Mouse (Mus musculus): ENCODE data around the gene Samd4.

Gene Samd4

GRCm38 (mm10) chr14:46955574-46956043, 73.0 kb downstream of the Samd4 start:
- no peaks in the 10 kb centered on the region for H3K36me3 ChIP-seq (ENCODE audit: insufficient read depth, low read length)
- no peaks in the 10 kb centered on the region for H3K4me1 ChIP-seq (replicated peaks; ENCODE audit: low read depth, low read length)
- peaks cover 2% of the 10 kb centered on the region; the same call in 1 of the 2 replicates for H3K27me3 ChIP-seq (ENCODE audit: insufficient read depth, low read length)
- H3K9me3 ChIP-seq (ENCODE audit: low read length) = no peaks in the 10 kb centered on the region
- TF ChIP-seq NANOG (IDR thresholded peaks at IDR 0.05; ENCODE audit: borderline replicate concordance, low read length) (no peak), POU5F1 (IDR thresholded peaks at IDR 0.05; ENCODE audit: borderline replicate concordance, low read length) (no peak), CTCF (conservative IDR thresholded peaks at IDR 0.05; ENCODE audit: low read length) (no peak)
- no peak overlapping the region for H3K4me3 ChIP-seq (replicated peaks; ENCODE audit: low read length)

DNA sequence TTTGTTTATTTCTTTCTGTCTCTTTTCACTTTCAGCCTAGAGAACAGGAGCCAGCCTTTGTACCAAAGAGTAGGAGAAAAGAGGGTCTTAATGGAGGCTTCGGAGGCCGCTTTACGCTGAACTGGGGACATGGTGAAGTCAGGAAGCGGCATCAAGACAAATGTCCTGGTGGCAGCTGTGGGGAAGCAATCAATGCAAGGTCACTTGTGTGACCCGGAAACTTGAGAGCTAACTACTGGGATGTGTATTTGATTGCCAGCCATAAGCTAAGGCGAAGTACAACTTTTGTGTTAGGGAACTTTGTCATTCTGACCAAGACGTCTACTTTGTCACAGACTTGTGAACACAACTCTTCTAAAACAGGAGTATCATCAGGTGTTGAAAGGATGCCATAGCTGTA, 73.5 kb downstream of the Samd4 start:
- no peaks in the 10 kb centered on the region for H3K36me3 ChIP-seq (ENCODE audit: insufficient read depth, low read length)
- no peak overlapping the region for H3K4me3 ChIP-seq (replicated peaks; ENCODE audit: low read length)
- no peaks in the 10 kb centered on the region for H3K27me3 ChIP-seq (ENCODE audit: insufficient read depth, low read length)
- no peaks in the 10 kb centered on the region for H3K9me3 ChIP-seq (ENCODE audit: low read length)
- H3K4me1 ChIP-seq (replicated peaks; ENCODE audit: low read depth, low read length) = no peaks in the 10 kb centered on the region
- TF ChIP-seq CTCF (conservative IDR thresholded peaks at IDR 0.05; ENCODE audit: low read length) = no peak
- no peak for TF ChIP-seq NANOG (IDR thresholded peaks at IDR 0.05; ENCODE audit: borderline replicate concordance, low read length)
- no peak for TF ChIP-seq POU5F1 (IDR thresholded peaks at IDR 0.05; ENCODE audit: borderline replicate concordance, low read length)

- Histone ChIP-seq H3K27me3 (ENCODE audit: insufficient read depth, low read length) (no peaks in the 10 kb centered on the region), H3K36me3 (ENCODE audit: insufficient read depth, low read length) (no peaks in the 10 kb centered on the region), H3K9me3 (ENCODE audit: low read length) (no peaks in the 10 kb centered on the region), H3K4me3 (replicated peaks; ENCODE audit: low read length) (no peak overlapping the region), H3K4me1 (replicated peaks; ENCODE audit: low read depth, low read length) (no peaks in the 10 kb centered on the region)
- no peak for TF ChIP-seq POU5F1 (IDR thresholded peaks at IDR 0.05; ENCODE audit: borderline replicate concordance, low read length)
- no peak for TF ChIP-seq CTCF (conservative IDR thresholded peaks at IDR 0.05; ENCODE audit: low read length)
- no peak for TF ChIP-seq NANOG (IDR thresholded peaks at IDR 0.05; ENCODE audit: borderline replicate concordance, low read length)
Measured at GRCm38 (mm10) chr14:46959166-46959721, 76.6 kb downstream of the Samd4 start.

DNA sequence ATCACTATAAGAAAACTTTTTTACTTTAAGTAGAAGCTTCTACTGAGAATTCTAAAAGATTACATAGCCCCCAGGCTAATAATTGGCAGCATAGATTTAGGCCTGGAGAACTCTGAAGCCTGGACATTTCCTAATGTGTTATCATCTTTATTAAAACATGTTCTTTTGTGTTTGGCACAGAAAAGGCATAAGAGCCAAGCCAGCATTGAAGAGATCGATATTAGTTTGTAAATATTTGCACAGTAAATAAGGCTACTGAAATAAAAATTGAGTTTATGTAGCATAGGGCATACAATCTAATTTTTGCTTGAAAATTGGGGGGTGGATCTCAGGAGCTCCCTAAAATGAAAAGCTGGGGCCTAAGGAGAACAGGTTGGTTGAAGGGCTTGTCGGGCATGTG, 77.2 kb downstream of the Samd4 start:
- Histone ChIP-seq H3K36me3 (ENCODE audit: insufficient read depth, low read length) (no peaks in the 10 kb centered on the region), H3K9me3 (ENCODE audit: low read length) (no peaks in the 10 kb centered on the region), H3K4me3 (replicated peaks; ENCODE audit: low read length) (no peak overlapping the region), H3K27me3 (ENCODE audit: insufficient read depth, low read length) (no peaks in the 10 kb centered on the region), H3K4me1 (replicated peaks; ENCODE audit: low read depth, low read length) (no peaks in the 10 kb centered on the region)
- no peak for TF ChIP-seq POU5F1 (IDR thresholded peaks at IDR 0.05; ENCODE audit: borderline replicate concordance, low read length)
- TF ChIP-seq CTCF (conservative IDR thresholded peaks at IDR 0.05; ENCODE audit: low read length) = no peak
- no peak for TF ChIP-seq NANOG (IDR thresholded peaks at IDR 0.05; ENCODE audit: borderline replicate concordance, low read length)

GRCm38 (mm10) chr14:46962832-46963231, 80.2 kb downstream of the Samd4 start:
- no peaks in the 10 kb centered on the region for H3K36me3 ChIP-seq (ENCODE audit: insufficient read depth, low read length)
- no peaks in the 10 kb centered on the region for H3K4me1 ChIP-seq (replicated peaks; ENCODE audit: low read depth, low read length)
- no peak for TF ChIP-seq CTCF (conservative IDR thresholded peaks at IDR 0.05; ENCODE audit: low read length)
- TF ChIP-seq NANOG (IDR thresholded peaks at IDR 0.05; ENCODE audit: borderline replicate concordance, low read length) = no peak
- TF ChIP-seq POU5F1 (IDR thresholded peaks at IDR 0.05; ENCODE audit: borderline replicate concordance, low read length) = no peak
- H3K9me3 ChIP-seq (ENCODE audit: low read length) = no peaks in the 10 kb centered on the region
- H3K27me3 ChIP-seq (ENCODE audit: insufficient read depth, low read length) = peaks cover 16% of the 10 kb centered on the region
- H3K4me3 ChIP-seq (replicated peaks; ENCODE audit: low read length) = no peak overlapping the region

DNA sequence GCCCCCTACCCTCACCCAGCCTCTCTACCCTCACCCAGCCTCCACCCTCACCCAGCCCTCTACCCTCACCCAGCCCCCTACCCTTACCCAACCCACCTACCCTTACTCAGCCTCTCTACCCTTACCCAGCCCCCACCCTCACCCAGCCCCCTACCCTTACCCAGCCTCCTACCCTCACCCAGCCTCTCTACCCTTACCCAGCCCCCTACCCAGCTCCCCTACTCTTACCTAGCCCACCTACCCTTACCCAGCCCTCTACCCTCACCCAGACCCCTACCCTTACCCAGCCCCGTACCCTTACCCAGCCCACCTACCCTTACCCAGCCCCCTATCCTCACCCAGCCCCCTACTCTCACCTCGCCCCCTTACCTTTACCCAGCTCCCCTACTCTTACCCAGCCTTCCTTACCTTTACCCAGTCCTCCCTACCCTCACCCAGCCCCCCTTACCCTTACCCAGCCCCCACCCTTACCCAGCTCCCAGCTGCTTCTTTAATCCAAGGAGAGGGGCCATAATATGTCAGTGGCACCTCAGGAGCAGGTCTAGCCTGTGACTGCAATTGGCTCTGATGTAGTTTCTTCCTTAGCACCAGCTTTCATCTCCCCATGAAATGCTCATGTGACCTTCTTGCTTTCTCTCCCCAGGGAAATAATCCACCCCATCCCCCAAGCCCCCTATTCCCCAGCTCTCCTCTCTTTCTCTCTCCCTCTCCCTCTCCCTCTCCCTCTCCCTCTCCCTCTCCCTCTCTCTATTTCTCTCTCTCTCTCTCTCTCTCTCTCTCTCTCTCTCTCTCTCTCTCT, 81.6 kb downstream of the Samd4 start:
- TF ChIP-seq POU5F1 (IDR thresholded peaks at IDR 0.05; ENCODE audit: borderline replicate concordance, low read length) (no peak), CTCF (conservative IDR thresholded peaks at IDR 0.05; ENCODE audit: low read length) (no peak), NANOG (IDR thresholded peaks at IDR 0.05; ENCODE audit: borderline replicate concordance, low read length) (no peak)
- peaks cover 16% of the 10 kb centered on the region for H3K27me3 ChIP-seq (ENCODE audit: insufficient read depth, low read length)
- no peaks in the 10 kb centered on the region for H3K9me3 ChIP-seq (ENCODE audit: low read length)
- H3K4me3 ChIP-seq (replicated peaks; ENCODE audit: low read length) = no peak overlapping the region
- H3K36me3 ChIP-seq (ENCODE audit: insufficient read depth, low read length) = no peaks in the 10 kb centered on the region
- 0 out of 2 replicates have a peak, but pooled peaks cover 3% of the 10 kb centered on the region for H3K4me1 ChIP-seq (replicated peaks; ENCODE audit: low read depth, low read length)

DNA sequence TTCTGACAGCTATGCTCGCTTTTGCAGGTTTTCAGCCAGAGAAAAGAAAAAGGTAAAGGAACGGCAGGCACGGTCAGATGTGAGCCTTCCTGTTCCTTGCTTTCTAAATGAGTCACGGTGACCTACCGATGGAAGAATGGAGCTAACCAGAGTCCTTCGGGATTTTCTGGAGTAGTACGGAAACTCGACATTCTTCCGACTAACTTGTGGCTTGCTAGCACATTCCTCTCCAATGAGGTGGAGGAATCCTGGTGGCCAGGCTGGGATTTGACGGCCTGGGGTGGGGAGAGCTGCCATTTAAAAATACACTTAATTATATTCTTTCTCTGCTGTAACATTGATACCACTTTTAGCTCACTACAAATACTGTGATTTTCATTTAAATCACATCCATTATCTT, 83.6 kb downstream of the Samd4 start:
- Histone ChIP-seq H3K4me1 (replicated peaks; ENCODE audit: low read depth, low read length) (0 out of 2 replicates have a peak, but pooled peaks cover 3% of the 10 kb centered on the region), H3K9me3 (ENCODE audit: low read length) (no peaks in the 10 kb centered on the region), H3K4me3 (replicated peaks; ENCODE audit: low read length) (no peak overlapping the region), H3K36me3 (ENCODE audit: insufficient read depth, low read length) (no peaks in the 10 kb centered on the region), H3K27me3 (ENCODE audit: insufficient read depth, low read length) (peaks cover 16% of the 10 kb centered on the region)
- TF ChIP-seq NANOG (IDR thresholded peaks at IDR 0.05; ENCODE audit: borderline replicate concordance, low read length) = no peak
- TF ChIP-seq CTCF (conservative IDR thresholded peaks at IDR 0.05; ENCODE audit: low read length) = no peak
- no peak for TF ChIP-seq POU5F1 (IDR thresholded peaks at IDR 0.05; ENCODE audit: borderline replicate concordance, low read length)

- H3K4me1 ChIP-seq (replicated peaks; ENCODE audit: low read depth, low read length) = 0 out of 2 replicates have a peak, but pooled peaks cover 3% of the 10 kb centered on the region
- peaks cover 16% of the 10 kb centered on the region for H3K27me3 ChIP-seq (ENCODE audit: insufficient read depth, low read length)
- no peaks in the 10 kb centered on the region for H3K9me3 ChIP-seq (ENCODE audit: low read length)
- TF ChIP-seq NANOG (IDR thresholded peaks at IDR 0.05; ENCODE audit: borderline replicate concordance, low read length) (no peak), CTCF (conservative IDR thresholded peaks at IDR 0.05; ENCODE audit: low read length) (no peak), POU5F1 (IDR thresholded peaks at IDR 0.05; ENCODE audit: borderline replicate concordance, low read length) (no peak)
- H3K36me3 ChIP-seq (ENCODE audit: insufficient read depth, low read length) = no peaks in the 10 kb centered on the region
- no peak overlapping the region; the same call in 1 of the 2 replicates for H3K4me3 ChIP-seq (replicated peaks; ENCODE audit: low read length)
Measured at GRCm38 (mm10) chr14:46968046-46968445, 85.4 kb downstream of the Samd4 start.
